Mouse (Mus musculus) cerebellum, adult 2 months (tissue): ENCODE measurements around the gene Csf3.

Source experiments
- CTCF ChIP-seq: fragments of 200-500 bp; IDR thresholded peaks from 2 replicates; pipeline ENCODE4 v1.5.1; 2011; ENCODE audit warnings: low read depth, mild to moderate bottlenecking, control low read depth, low read length, moderate library complexity, borderline replicate concordance; ENCODE audit not compliant: insufficient read depth
- POLR2A ChIP-seq: fragments of 200-500 bp; IDR thresholded peaks from 2 replicates; pipeline ENCODE4 v1.6.1; 2011; ENCODE audit warnings: low read length, control low read depth, borderline replicate concordance; ENCODE audit not compliant: insufficient read depth

DNA sequence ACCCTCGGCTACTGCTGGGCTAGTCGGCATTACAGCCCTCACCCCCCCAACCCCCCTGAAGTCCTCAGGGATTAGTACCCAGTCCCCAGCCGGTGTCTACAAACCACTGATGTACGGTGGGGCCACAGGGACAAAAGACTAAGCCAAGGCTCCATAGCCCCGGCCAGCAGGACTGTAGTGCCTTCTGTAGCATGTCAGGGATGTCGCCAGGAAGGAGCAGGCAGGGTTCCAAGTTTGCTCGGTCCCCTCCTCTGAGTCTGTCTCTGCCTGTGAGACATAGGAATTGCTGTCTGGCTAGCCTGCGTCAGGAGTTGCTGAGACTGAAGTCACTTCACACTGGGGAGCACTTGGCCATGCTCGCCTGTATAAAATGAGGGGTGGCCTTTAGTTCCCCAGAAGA is 6.8 kb upstream of the Csf3 start:
- TF ChIP-seq POLR2A, result no peak
- TF ChIP-seq CTCF, result no peak
